Mouse (Mus musculus) skeletal muscle tissue, adult 2 months (tissue): Measurements from ENCODE around the gene BC017158.

Experiments
- DNase-seq: peaks from one replicate; pipeline ENCODE4 v3.0.0-alpha.2; 2012; ENCODE audit warnings: low read depth, low spot score

BC017158 gene

GRCm38 (mm10) chr7:128266056-128266455, 31.9 kb downstream of the BC017158 start:
- no peak for DNase-seq

GRCm38 (mm10) chr7:128265411-128265810, 32.6 kb downstream of the BC017158 start, which contains the start of gene Slc5a2:
Gene Slc5a2 (plus strand): TSS chr7:128265657.
- DNase-seq, result no peak

GRCm38 (mm10) chr7:128256783-128257334, 41.1 kb downstream of the BC017158 start:
- DNase-seq, result no peak

- no peak for DNase-seq
Observed at GRCm38 (mm10) chr7:128255757-128256156, 42.2 kb downstream of the BC017158 start.

GRCm38 (mm10) chr7:128254978-128255377, 43.0 kb downstream of the BC017158 start:
- no peak for DNase-seq

GRCm38 (mm10) chr7:128252609-128253008, 45.4 kb downstream of the BC017158 start:
- no peak for DNase-seq

- no peak for DNase-seq
Observed at GRCm38 (mm10) chr7:128251946-128252345, 46.0 kb downstream of the BC017158 start.

- no peak for DNase-seq
Observed at GRCm38 (mm10) chr7:128249998-128250397, 48.0 kb downstream of the BC017158 start.

- no peak for DNase-seq
Observed at GRCm38 (mm10) chr7:128248081-128249042, 49.6 kb downstream of the BC017158 start.

GRCm38 (mm10) chr7:128247443-128247842, 50.5 kb downstream of the BC017158 start:
- peak; percentile 74 for DNase-seq

- peak; percentile 76 for DNase-seq
Observed at GRCm38 (mm10) chr7:128246496-128247391, 51.2 kb downstream of the BC017158 start, which contains the start of gene Tgfb1i1. Gene Tgfb1i1 (plus strand): TSS chr7:128246812.

GRCm38 (mm10) chr7:128245547-128245946, 52.4 kb downstream of the BC017158 start:
- no peak for DNase-seq

- no peak for DNase-seq
Observed at GRCm38 (mm10) chr7:128244410-128245025, 53.5 kb downstream of the BC017158 start.

- no peak for DNase-seq
Observed at GRCm38 (mm10) chr7:128243921-128244320, 54.0 kb downstream of the BC017158 start.

GRCm38 (mm10) chr7:128242331-128242730, 55.6 kb downstream of the BC017158 start:
- no peak for DNase-seq

GRCm38 (mm10) chr7:128240131-128240784, 57.7 kb downstream of the BC017158 start:
- DNase-seq, result no peak

- no peak for DNase-seq
Observed at GRCm38 (mm10) chr7:128238991-128239390, 59.0 kb downstream of the BC017158 start.

GRCm38 (mm10) chr7:128237927-128238778, 59.8 kb downstream of the BC017158 start, which contains the start of gene 9130023H24Rik:
Gene 9130023H24Rik (minus strand): TSS chr7:128238031.
- peak; percentile 99 for DNase-seq

GRCm38 (mm10) chr7:128237593-128237926, 60.4 kb downstream of the BC017158 start:
- DNase-seq, result no peak
